Mouse (Mus musculus): ENCODE measurements at regions not wholly inside any gene's neighbourhood (a gene's known extent, or its start where the extent isn't known, plus 50 kb on each side); places are given as distances from the start of the nearest gene placed in this dataset.

DNA sequence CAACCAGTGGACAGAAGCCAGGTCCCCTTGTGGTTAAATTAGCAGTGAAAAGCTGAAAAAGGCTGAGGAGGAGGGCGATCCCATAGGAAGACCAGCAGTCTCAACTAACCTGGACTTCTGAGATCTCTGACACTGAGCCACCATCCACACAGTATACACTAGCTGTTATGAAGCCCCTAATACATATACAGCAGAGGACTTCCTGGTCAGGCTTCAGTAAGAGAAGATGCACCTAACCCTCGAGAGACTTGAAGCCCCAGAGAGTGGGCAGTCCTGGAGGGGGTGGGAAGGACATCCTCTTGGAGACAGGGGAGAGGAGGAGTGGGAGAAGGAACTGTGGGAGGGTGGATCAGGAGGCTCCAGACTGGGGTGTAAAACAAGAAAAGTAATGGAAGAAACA lies 397.9 kb downstream of the Rpl36a-ps1 start:
- H3K27me3 ChIP-seq (replicated peaks) = no peaks in the 10 kb centered on the region
- H3K9me3 ChIP-seq (replicated peaks) = no peaks in the 10 kb centered on the region
- no peaks in the 10 kb centered on the region for H3K36me3 ChIP-seq
- WGBS (ENCODE audit: insufficient replicate concordance) = 54% methylated on average over 2 of the region's 2 CpGs
- no peak overlapping the region for H3K4me2 ChIP-seq
- no peaks in the 10 kb centered on the region for H3K4me1 ChIP-seq
- no peak overlapping the region for H3K9ac ChIP-seq
- ATAC-seq = no peak
- no peak overlapping the region for H3K27ac ChIP-seq
- no peak overlapping the region for H3K4me3 ChIP-seq

DNA sequence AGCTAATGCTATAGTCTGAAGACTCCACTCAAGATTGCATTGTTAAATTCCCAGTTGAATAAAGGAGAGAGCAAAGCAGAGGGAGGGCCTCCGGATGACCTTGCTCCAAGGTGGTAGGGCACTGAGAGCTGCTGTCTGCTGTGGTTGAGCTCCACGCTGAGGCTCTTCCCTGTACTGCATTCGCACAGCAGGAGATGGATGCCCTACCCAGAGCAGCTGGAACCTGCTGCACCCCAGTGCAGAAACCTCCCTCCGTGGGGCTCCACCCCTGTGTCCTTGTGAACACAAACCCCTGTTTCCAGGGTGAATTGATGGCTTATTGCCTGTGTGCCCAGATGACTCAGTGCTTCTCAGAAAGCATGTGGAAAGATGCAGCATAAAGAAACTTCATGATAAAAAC lies 404.3 kb downstream of the Rpl36a-ps1 start:
- no peak overlapping the region for H3K4me2 ChIP-seq
- H3K9ac ChIP-seq = no peak overlapping the region
- no peak for ATAC-seq
- no peak overlapping the region for H3K27ac ChIP-seq
- no peaks in the 10 kb centered on the region for H3K4me1 ChIP-seq
- 15% methylated on average over 4 of the region's 4 CpGs for WGBS (ENCODE audit: insufficient replicate concordance)
- no peaks in the 10 kb centered on the region for H3K27me3 ChIP-seq (replicated peaks)
- H3K9me3 ChIP-seq (replicated peaks) = no peaks in the 10 kb centered on the region
- no peaks in the 10 kb centered on the region for H3K36me3 ChIP-seq
- no peak overlapping the region for H3K4me3 ChIP-seq

DNA sequence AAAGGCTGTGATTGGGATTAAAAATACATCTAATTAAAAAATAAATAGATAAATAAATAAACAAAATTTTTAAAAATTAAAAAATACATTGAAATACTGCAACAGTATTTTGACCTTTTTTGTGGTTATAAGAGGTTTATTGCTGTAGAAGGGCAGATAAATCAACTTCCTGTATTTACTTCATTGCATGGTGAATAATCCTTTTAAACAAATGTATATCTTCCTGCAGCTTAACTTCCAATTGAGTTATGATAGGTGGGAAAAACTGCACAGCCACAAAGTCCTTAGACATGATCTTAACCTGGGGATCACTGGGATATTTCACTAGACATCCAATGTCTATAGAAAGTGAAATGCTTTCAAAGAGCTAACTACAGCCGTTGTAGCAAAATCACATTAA lies 402.1 kb upstream of the Dach1 start:
- ATAC-seq = no peak
- no peaks in the 10 kb centered on the region for H3K27me3 ChIP-seq (replicated peaks)
- H3K4me2 ChIP-seq = no peak overlapping the region
- H3K27ac ChIP-seq = no peak overlapping the region
- WGBS (ENCODE audit: insufficient replicate concordance) = 57% methylated on average over 1 of the region's 1 CpGs
- H3K9me3 ChIP-seq (replicated peaks) = no peaks in the 10 kb centered on the region
- H3K36me3 ChIP-seq = no peaks in the 10 kb centered on the region
- H3K9ac ChIP-seq = no peak overlapping the region
- no peak overlapping the region for H3K4me3 ChIP-seq
- H3K4me1 ChIP-seq = no peaks in the 10 kb centered on the region

DNA sequence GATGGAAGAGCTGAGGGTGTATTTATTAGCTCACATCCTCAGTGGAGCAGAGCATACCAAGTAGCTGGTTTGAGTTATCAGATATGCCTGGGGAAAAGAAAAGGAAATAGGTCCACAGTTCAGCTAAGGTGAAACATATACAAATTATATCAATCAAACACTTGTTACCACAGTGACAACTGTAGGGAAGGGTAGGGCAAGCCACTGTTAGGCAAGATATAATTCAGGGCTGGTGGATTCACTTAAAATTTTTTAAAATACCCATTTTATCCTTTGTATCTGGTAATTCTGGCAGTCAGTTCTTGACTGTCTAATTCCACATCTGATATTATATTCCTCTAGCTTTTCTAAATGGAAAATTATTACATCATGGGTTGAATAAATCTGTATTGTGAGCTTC lies 392.4 kb upstream of the Dach1 start:
- no peak overlapping the region for H3K27ac ChIP-seq
- H3K27me3 ChIP-seq (replicated peaks) = no peaks in the 10 kb centered on the region
- no peaks in the 10 kb centered on the region for H3K4me1 ChIP-seq
- H3K9ac ChIP-seq = no peak overlapping the region
- no peaks in the 10 kb centered on the region for H3K36me3 ChIP-seq
- no peak overlapping the region for H3K4me2 ChIP-seq
- no peak for ATAC-seq
- H3K9me3 ChIP-seq (replicated peaks) = no peaks in the 10 kb centered on the region
- no peak overlapping the region for H3K4me3 ChIP-seq

DNA sequence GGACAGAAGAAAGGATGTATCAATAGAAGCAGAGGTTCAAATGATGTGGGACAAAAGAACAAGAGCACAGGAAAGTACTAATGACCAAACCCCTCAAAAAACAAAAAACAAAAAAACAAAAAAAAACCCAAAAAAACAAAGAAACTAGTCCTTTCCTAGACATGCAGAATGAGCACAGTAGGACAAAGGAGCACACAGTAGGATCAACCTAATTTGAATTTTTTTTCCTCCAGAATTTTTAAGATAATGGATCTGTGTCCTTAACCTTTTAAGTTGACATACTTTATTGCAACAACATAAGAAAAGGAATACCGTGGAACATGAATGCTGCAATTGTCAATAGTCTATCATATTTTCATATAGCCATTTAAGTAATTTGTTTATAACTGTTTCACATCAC lies 370.2 kb upstream of the Dach1 start:
- no peak overlapping the region for H3K27ac ChIP-seq
- H3K4me3 ChIP-seq = no peak overlapping the region
- 74% methylated on average over 1 of the region's 1 CpGs for WGBS (ENCODE audit: insufficient replicate concordance)
- H3K4me1 ChIP-seq = no peaks in the 10 kb centered on the region
- no peak overlapping the region for H3K9ac ChIP-seq
- no peak for ATAC-seq
- H3K36me3 ChIP-seq = no peaks in the 10 kb centered on the region
- no peaks in the 10 kb centered on the region for H3K27me3 ChIP-seq (replicated peaks)
- no peaks in the 10 kb centered on the region for H3K9me3 ChIP-seq (replicated peaks)
- H3K4me2 ChIP-seq = no peak overlapping the region

DNA sequence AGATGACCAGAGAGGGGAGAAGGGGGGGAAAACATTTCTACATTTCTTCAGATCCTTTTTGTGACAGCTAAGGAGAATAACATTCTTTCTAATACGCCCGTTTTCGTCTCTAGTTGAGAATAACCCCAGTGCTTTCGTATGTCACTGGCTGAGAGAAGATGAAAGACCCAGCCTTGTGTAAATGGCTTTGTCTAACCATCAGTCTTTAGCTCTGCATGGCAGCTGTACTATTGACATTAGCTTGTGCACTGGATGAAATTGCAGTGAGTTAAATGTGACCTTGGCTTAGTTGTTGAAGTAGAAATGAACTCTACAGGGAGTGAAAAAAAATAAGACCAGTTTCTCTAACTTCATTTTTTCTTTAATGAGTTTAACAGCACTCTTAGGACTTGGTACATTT lies 368.7 kb upstream of the Dach1 start:
- Histone ChIP-seq H3K4me1 (no peaks in the 10 kb centered on the region), H3K9ac (no peak overlapping the region), H3K9me3 (replicated peaks) (no peaks in the 10 kb centered on the region), H3K27me3 (replicated peaks) (no peaks in the 10 kb centered on the region), H3K4me3 (no peak overlapping the region), H3K4me2 (no peak overlapping the region), H3K36me3 (no peaks in the 10 kb centered on the region), H3K27ac (no peak overlapping the region)
- 79% methylated on average over 4 of the region's 4 CpGs for WGBS (ENCODE audit: insufficient replicate concordance)
- no peak for ATAC-seq

DNA sequence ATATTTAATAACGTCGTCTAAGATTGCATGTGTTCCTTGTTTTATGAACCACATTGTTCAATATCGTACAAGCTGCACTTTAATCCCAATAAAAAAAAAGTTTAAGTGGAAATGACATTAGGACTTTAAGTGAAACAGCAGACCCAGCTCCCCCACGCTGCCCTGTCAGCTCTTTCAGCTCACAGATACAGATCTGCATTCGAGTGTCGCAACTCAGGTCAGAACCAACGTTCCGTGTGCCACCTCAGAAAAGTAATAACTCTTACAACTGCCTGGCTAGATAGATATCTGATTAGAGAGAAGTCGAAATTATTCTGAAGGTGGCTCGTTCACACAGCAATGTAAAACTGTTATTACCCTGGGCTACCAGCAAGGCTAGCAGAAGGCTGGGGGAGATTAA lies 364.0 kb upstream of the Dach1 start:
- no peak for ATAC-seq
- H3K36me3 ChIP-seq = no peaks in the 10 kb centered on the region
- H3K4me3 ChIP-seq = no peak overlapping the region
- H3K9me3 ChIP-seq (replicated peaks) = no peaks in the 10 kb centered on the region
- H3K27me3 ChIP-seq (replicated peaks) = no peaks in the 10 kb centered on the region
- no peak overlapping the region for H3K27ac ChIP-seq
- WGBS (ENCODE audit: insufficient replicate concordance) = 67% methylated on average over 10 of the region's 10 CpGs
- H3K9ac ChIP-seq = no peak overlapping the region
- H3K4me1 ChIP-seq = no peaks in the 10 kb centered on the region
- no peak overlapping the region for H3K4me2 ChIP-seq

DNA sequence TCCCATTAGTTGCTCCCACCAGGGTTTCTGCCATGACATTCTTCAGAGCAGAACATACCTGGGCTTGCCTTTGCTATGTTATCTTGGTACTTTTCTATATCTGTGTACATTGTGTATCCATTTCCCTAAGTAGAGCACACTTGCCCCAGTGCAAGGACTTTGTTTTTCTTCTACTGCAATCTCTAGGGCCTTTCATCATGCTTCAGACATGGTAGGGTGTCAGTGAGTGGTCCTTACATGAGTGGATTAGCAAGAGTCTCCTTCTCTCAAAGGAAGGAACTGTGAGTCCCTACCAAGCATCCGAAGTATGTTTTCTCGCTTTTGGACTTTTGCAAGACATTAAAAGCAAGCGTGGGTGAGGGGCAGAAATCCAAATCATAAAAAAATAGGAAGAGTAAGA lies 351.4 kb upstream of the Dach1 start:
- no peak for ATAC-seq
- Histone ChIP-seq H3K4me3 (no peak overlapping the region), H3K27me3 (replicated peaks) (no peaks in the 10 kb centered on the region), H3K36me3 (no peaks in the 10 kb centered on the region), H3K4me2 (no peak overlapping the region), H3K9me3 (replicated peaks) (no peaks in the 10 kb centered on the region), H3K9ac (no peak overlapping the region), H3K4me1 (no peaks in the 10 kb centered on the region), H3K27ac (no peak overlapping the region)
- WGBS (ENCODE audit: insufficient replicate concordance) = 75% methylated on average over 3 of the region's 3 CpGs

DNA sequence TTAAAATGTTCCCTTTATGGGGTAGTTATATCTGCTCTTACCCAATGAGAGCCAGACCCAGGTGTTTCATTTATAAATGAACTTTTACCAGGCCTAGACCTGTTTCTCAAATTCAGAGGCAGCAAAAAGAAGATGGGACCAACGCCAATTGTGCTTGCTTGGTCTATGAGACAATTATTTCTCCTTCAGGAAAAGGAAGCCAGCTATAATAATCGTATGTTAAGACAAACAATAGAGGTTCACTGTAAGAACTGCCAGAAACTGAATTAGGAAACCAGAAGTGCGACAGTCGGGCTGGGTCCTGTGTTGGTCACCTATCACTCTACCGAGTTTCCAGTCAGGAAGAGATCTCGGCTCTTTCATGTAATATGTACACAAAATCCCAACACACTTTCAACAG lies 335.8 kb upstream of the Dach1 start:
- no peak for ATAC-seq
- H3K27ac ChIP-seq = no peak overlapping the region
- WGBS (ENCODE audit: insufficient replicate concordance) = 72% methylated on average over 6 of the region's 6 CpGs
- no peak overlapping the region for H3K4me2 ChIP-seq
- H3K9me3 ChIP-seq (replicated peaks) = no peaks in the 10 kb centered on the region
- no peaks in the 10 kb centered on the region for H3K27me3 ChIP-seq (replicated peaks)
- H3K4me1 ChIP-seq = no peaks in the 10 kb centered on the region
- H3K4me3 ChIP-seq = no peak overlapping the region
- no peaks in the 10 kb centered on the region for H3K36me3 ChIP-seq
- no peak overlapping the region for H3K9ac ChIP-seq

DNA sequence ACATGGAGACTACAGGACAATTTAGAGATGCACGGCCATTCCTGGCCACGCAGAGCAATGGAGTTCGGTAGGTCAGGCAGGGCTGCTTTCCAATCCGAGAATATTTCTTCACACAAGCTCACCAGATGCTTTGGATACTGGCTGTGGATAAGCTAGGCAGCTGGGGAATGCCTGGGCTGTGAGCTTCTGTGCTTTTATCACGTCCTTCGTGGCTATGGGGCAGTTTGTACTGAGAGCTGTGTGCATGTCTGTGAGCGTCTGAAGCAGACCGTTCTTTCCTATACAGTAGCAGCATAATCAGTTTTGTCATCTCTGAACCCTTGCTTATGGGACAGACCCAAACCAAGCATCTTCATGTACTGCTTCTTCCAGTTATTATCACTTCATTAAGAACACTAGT lies 307.9 kb upstream of the Dach1 start:
- Histone ChIP-seq H3K36me3 (no peaks in the 10 kb centered on the region), H3K4me2 (no peak overlapping the region), H3K9ac (no peak overlapping the region), H3K4me1 (no peaks in the 10 kb centered on the region), H3K27me3 (replicated peaks) (no peaks in the 10 kb centered on the region), H3K4me3 (no peak overlapping the region), H3K27ac (no peak overlapping the region), H3K9me3 (replicated peaks) (no peaks in the 10 kb centered on the region)
- WGBS (ENCODE audit: insufficient replicate concordance) = 68% methylated on average over 8 of the region's 8 CpGs
- ATAC-seq = no peak

DNA sequence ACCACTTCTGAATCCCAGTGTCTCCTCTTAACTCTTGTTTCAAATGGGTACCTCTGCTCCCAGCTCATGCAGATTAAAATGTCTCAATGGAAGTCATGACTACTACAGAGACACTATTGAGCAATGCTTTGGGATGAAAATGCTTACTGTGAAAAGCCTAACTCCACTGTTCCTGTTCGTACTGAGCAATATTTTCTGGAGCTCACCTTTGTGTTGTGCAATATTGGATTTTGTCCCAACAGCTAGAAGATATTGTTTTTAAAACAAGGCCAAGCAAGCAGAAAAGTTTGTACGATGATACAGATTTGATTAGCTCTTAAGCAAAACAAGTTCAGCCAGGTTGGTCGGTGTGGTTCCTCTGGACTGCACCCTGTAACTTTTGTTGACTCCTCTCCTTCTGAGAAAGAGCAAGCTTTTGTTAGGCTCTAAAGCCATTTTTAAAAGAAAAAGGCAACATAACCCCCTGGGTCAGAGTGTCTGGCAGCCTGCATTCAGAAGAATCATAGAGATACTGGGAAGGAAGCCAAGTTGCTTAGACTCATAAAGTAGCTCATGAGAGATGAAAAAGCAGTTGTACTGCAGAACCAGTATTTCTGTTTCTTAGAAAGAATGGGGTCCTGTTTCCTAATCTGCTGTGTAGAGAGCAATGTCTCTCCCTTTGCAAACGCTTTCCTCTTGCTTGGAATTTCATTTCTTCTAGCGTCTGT lies 302.4 kb upstream of the Dach1 start:
- Histone ChIP-seq H3K27me3 (replicated peaks) (no peaks in the 10 kb centered on the region), H3K4me1 (no peaks in the 10 kb centered on the region), H3K9me3 (replicated peaks) (no peaks in the 10 kb centered on the region), H3K9ac (no peak overlapping the region), H3K27ac (no peak overlapping the region), H3K4me2 (no peak overlapping the region), H3K4me3 (no peak overlapping the region), H3K36me3 (no peaks in the 10 kb centered on the region)
- ATAC-seq = no peak
- 66% methylated on average over 5 of the region's 5 CpGs for WGBS (ENCODE audit: insufficient replicate concordance)

DNA sequence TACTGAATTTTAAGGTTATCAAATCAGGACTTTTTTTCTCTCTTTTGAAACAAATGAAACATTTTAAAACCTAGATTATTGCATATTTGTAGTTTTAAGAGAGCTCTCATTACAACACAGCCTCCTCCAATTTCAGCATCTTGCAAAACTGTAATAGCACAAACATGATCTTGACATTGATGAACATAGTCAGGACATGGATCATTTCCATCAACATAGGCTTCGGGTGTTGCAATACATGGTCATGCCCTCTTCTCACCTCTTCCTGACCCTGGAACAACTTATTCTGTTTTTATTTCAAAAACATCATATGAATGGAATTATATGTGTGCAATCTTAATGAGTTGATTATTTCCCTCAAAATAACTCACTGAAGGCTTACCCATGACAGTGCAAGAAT lies 284.9 kb upstream of the Dach1 start:
- Histone ChIP-seq H3K9me3 (replicated peaks) (no peaks in the 10 kb centered on the region), H3K4me1 (no peaks in the 10 kb centered on the region), H3K27me3 (replicated peaks) (no peaks in the 10 kb centered on the region), H3K4me3 (no peak overlapping the region), H3K4me2 (no peak overlapping the region), H3K9ac (no peak overlapping the region), H3K27ac (no peak overlapping the region), H3K36me3 (no peaks in the 10 kb centered on the region)
- no peak for ATAC-seq
- 69% methylated on average over 1 of the region's 1 CpGs for WGBS (ENCODE audit: insufficient replicate concordance)

DNA sequence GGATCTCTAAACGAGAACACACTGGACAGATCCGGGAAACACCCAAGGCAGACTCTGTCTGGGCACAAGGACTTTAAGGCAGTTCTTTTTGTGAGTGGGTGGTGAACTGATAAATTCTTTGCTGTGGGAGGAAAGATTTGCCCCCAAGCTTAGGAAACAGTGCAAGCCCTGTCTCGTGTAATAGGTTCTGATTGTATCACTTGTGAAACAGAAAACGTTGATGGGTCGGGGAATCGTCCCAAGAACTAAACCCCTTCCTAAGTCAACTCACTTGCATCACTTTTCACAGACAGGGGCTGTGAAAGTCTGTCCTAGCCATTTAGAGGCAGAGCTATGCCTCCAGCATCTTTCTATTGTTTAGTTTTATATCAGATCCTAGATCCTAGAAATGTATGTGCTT lies 282.6 kb upstream of the Dach1 start:
- Histone ChIP-seq H3K4me1 (no peaks in the 10 kb centered on the region), H3K9me3 (replicated peaks) (no peaks in the 10 kb centered on the region), H3K4me2 (no peak overlapping the region), H3K9ac (no peak overlapping the region), H3K36me3 (no peaks in the 10 kb centered on the region), H3K4me3 (no peak overlapping the region), H3K27me3 (replicated peaks) (no peaks in the 10 kb centered on the region), H3K27ac (no peak overlapping the region)
- WGBS (ENCODE audit: insufficient replicate concordance) = 57% methylated on average over 6 of the region's 6 CpGs
- no peak for ATAC-seq

Data from liver, embryonic 12.5 days (tissue).